Mouse (Mus musculus): ENCODE data around the gene Gimap7. TPM values are rescaled to one million over a fixed set of nuclear protein-coding genes. Genes with fewer than 3 reads are reported as not detected.

Gimap7 gene
- polyA plus RNA-seq, 1 experiment: 5.0 TPM

Other genes with a start within 250 kb of the Gimap7 start
- gene Atp6v0e2, start 181.0 kb upstream of the Gimap7 start, polyA plus RNA-seq (2012; rRNA removed): 41.1 and 45.9 TPM in 2 replicates
- gene Lrrc61, start 163.8 kb upstream of the Gimap7 start, polyA plus RNA-seq (2012; rRNA removed): 12.1 and 17.2 TPM in 2 replicates
- gene Rarres2, start 145.8 kb upstream of the Gimap7 start, polyA plus RNA-seq (2012; rRNA removed): 80.9 and 95.3 TPM in 2 replicates
- gene Gm45021, start 129.0 kb upstream of the Gimap7 start, polyA plus RNA-seq (2012; rRNA removed): not detected in 2 replicates
- 8.5 and 9.5 TPM in 2 replicates for gene Repin1, start 124.7 kb upstream of the Gimap7 start, polyA plus RNA-seq (2012; rRNA removed)
- not detected in 2 replicates for gene Gm44965, start 124.7 kb upstream of the Gimap7 start, polyA plus RNA-seq (2012; rRNA removed)
- gene Zfp775, start 116.6 kb upstream of the Gimap7 start, polyA plus RNA-seq (2012; rRNA removed): 1.6 and 1.9 TPM in 2 replicates
- 0.52 and 0.63 TPM in 2 replicates for gene AI854703, start 91.9 kb upstream of the Gimap7 start, polyA plus RNA-seq (2012; rRNA removed)
- gene Gimap8, start 71.4 kb upstream of the Gimap7 start, polyA plus RNA-seq (2012; rRNA removed): 2.6 and 4.5 TPM in 2 replicates
- gene Gimap9, start 42.5 kb upstream of the Gimap7 start, polyA plus RNA-seq (2012; rRNA removed): 5.6 and 8.2 TPM in 2 replicates
- 20.7 and 24.6 TPM in 2 replicates for gene Gimap4, start 34.1 kb upstream of the Gimap7 start, polyA plus RNA-seq (2012; rRNA removed)
- 11.9 and 12.3 TPM in 2 replicates for gene Gimap6, start 10.4 kb upstream of the Gimap7 start, polyA plus RNA-seq (2012; rRNA removed)
- gene Gm28053, start within 50 bp of the Gimap7 start, polyA plus RNA-seq (2012; rRNA removed): 0.17 TPM in 1 of 2 replicates, not detected in the other
- gene Gimap1, start 20.4 kb downstream of the Gimap7 start, polyA plus RNA-seq (2012; rRNA removed): 12.2 and 13.9 TPM in 2 replicates
- gene Gimap5, start 27.6 kb downstream of the Gimap7 start, polyA plus RNA-seq (2012; rRNA removed): 13.0 and 15.0 TPM in 2 replicates
- gene Gimap3, start 52.2 kb downstream of the Gimap7 start, polyA plus RNA-seq (2012; rRNA removed): 22.1 and 22.2 TPM in 2 replicates
- gene Tmem176a, start 122.3 kb downstream of the Gimap7 start, polyA plus RNA-seq (2012; rRNA removed): 121 and 133 TPM in 2 replicates
- gene Tmem176b, start 122.9 kb downstream of the Gimap7 start, polyA plus RNA-seq (2012; rRNA removed): 338 and 348 TPM in 2 replicates
- gene Aoc1, start 154.3 kb downstream of the Gimap7 start, polyA plus RNA-seq (2012; rRNA removed): 312 and 658 TPM in 2 replicates
- gene 1600015I10Rik, start 211.3 kb downstream of the Gimap7 start, polyA plus RNA-seq (2012; rRNA removed): 0.06 TPM in 1 of 2 replicates, not detected in the other

Data from large intestine, adult 2 months (tissue).